8 mouse cellular contexts compared by ENCODE assay signal in the genomic region with DNA sequence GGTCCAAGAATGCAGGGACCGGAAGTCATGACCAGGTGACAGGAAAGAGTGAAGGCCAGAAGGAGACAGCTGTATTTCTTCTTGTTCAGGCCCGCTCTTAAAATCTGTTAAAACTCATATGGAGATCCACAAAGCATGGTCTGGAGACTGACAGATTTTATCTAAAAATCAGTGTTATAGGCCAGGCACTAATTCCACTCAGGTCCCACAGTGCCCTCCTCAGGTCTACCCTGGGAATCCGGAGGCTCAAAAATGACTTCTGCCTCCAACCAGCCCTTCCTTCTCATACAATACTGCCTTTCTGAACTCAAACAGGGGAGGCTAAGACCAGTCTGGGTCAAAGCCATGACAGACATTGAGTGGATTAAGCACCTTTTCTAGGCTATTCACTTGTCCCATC.
A peak's percentile ranks its signal among the peaks of the same experiment; 100 is the strongest.
DNase-seq lines count a peak whose midpoint lies in the region; ATAC-seq and TF ChIP-seq lines count a peak whose summit lies in the region.

No protein-coding gene starts in this region.

- no peak overlapping the region for H3K4me3 ChIP-seq in hindbrain, postnatal 0 days (ENCODE audit: low read length)
- no peak overlapping the region for H3K4me3 ChIP-seq in hindbrain, embryonic 12.5 days
- no peak overlapping the region for H3K4me3 ChIP-seq in kidney, adult 2 months (ENCODE audit: insufficient read depth, low read depth, low read length)

- TF ChIP-seq CTCF in hindbrain, postnatal 0 days (IDR thresholded peaks at IDR 0.05; ENCODE audit: low read depth) = peak; percentile 57
- TF ChIP-seq CTCF in kidney, adult 2 months (conservative IDR thresholded peaks at IDR 0.05; ENCODE audit: insufficient read depth, insufficient read length, low read depth, low read length) = peak; percentile 68

- ATAC-seq in hindbrain, postnatal 0 days = 0 out of 2 replicates have a peak, but pooled peaks have one; percentile 24
- no peak for ATAC-seq in hindbrain, embryonic 12.5 days (ENCODE audit: low FRiP score)

- no peaks in the 10 kb centered on the region for H3K36me3 ChIP-seq in hindbrain, postnatal 0 days (ENCODE audit: insufficient read depth, low read length)
- no peaks in the 10 kb centered on the region for H3K36me3 ChIP-seq in hindbrain, embryonic 12.5 days
- H3K36me3 ChIP-seq in kidney, adult 2 months (ENCODE audit: control insufficient read depth, insufficient read depth, low read length) = no peaks in the 10 kb centered on the region

- no peak for TF ChIP-seq POLR2A in kidney, adult 2 months (IDR thresholded peaks at IDR 0.05; ENCODE audit: low read depth, low read length)

- no peaks in the 10 kb centered on the region for H3K9me3 ChIP-seq in hindbrain, postnatal 0 days (ENCODE audit: low read length)
- 0 out of 2 replicates have a peak, but pooled peaks cover 4% of the 10 kb centered on the region for H3K9me3 ChIP-seq in hindbrain, embryonic 12.5 days (replicated peaks)

- no peak overlapping the region for H3K4me2 ChIP-seq in hindbrain, postnatal 0 days (ENCODE audit: low read depth, low read length)
- no peak overlapping the region for H3K4me2 ChIP-seq in hindbrain, embryonic 12.5 days (replicated peaks)

- no peak overlapping the region for H3K27ac ChIP-seq in hindbrain, postnatal 0 days
- no peak overlapping the region for H3K27ac ChIP-seq in hindbrain, embryonic 12.5 days
- no peak overlapping the region for H3K27ac ChIP-seq in kidney, adult 2 months (ENCODE audit: insufficient read depth, low read depth, low read length)

- no peaks in the 10 kb centered on the region for H3K27me3 ChIP-seq in hindbrain, postnatal 0 days (ENCODE audit: insufficient read depth, low read length)
- H3K27me3 ChIP-seq in hindbrain, embryonic 12.5 days = no peaks in the 10 kb centered on the region
- no peaks in the 10 kb centered on the region for H3K27me3 ChIP-seq in kidney, adult 2 months (replicated peaks; ENCODE audit: control insufficient read depth, insufficient read depth, low read length)

- WGBS in hindbrain, postnatal 0 days = 75% methylated on average over 3 of the region's 3 CpGs
- 70% methylated on average over 3 of the region's 3 CpGs for WGBS in hindbrain, embryonic 12.5 days
- WGBS in kidney, adult 2 months = 43% methylated on average over 3 of the region's 3 CpGs

- H3K9ac ChIP-seq in hindbrain, postnatal 0 days (replicated peaks; ENCODE audit: low read length) = no peak overlapping the region
- no peak overlapping the region for H3K9ac ChIP-seq in hindbrain, embryonic 12.5 days

- peak; percentile 43 for DNase-seq in hindbrain, postnatal 0 days (ENCODE audit: low spot score)
- DNase-seq in A20 (ENCODE audit: low read depth, low spot score) = peak; percentile 3
- DNase-seq in adrenal gland, postnatal 14 days = peak; percentile 63
- DNase-seq in kidney, adult 2 months = peak; percentile 60
- peak; percentile 63 to 65 for DNase-seq in lung, postnatal 4 days
- no peak for DNase-seq in yolk sac, embryonic 10.5 days (ENCODE audit: low spot score)
- no peak for DNase-seq in testis, postnatal 10 days (ENCODE audit: low spot score)

- H3K4me1 ChIP-seq in hindbrain, postnatal 0 days (ENCODE audit: insufficient read depth, low read length) = no peaks in the 10 kb centered on the region
- H3K4me1 ChIP-seq in hindbrain, embryonic 12.5 days = no peaks in the 10 kb centered on the region
- H3K4me1 ChIP-seq in kidney, adult 2 months (ENCODE audit: control insufficient read depth, insufficient read depth, low read length) = peaks cover 3% of the 10 kb centered on the region; the same call in 1 of the 2 replicates

Comparison
In these comparisons a context has a peak if more than half of its experiments do, and no peak if none do; other contexts are left out.
1. DNase-seq: peak in hindbrain, postnatal 0 days (single experiment), A20 (single experiment), adrenal gland, postnatal 14 days (single experiment), kidney, adult 2 months (single experiment) and lung, postnatal 4 days (2 of 2); none in yolk sac, embryonic 10.5 days (single experiment) and testis, postnatal 10 days (single experiment).